Mouse (Mus musculus): ENCODE results near the gene Zfp746. TPM values are rescaled to one million over a fixed set of nuclear protein-coding genes. Genes with fewer than 3 reads are reported as not detected.

The Zfp746 gene
- polyA plus RNA-seq, 1 experiment = 20.0 TPM

- Histone ChIP-seq H3K4me1 (ENCODE audit: control insufficient read depth, insufficient read depth, low read length) (no peaks in the 10 kb centered on the region), H3K4me3 (ENCODE audit: low read depth, low read length) (peak overlapping the region; percentile 68), H3K9me3 (replicated peaks; ENCODE audit: control insufficient read depth, insufficient read depth, low read length, poor library complexity, severe bottlenecking) (no peaks in the 10 kb centered on the region), H3K27me3 (ENCODE audit: control insufficient read depth, insufficient read depth, low read length, poor library complexity, severe bottlenecking) (no peaks in the 10 kb centered on the region), H3K9ac (ENCODE audit: low read depth, poor library complexity, severe bottlenecking) (peak overlapping the region; percentile 98), H3K27ac (ENCODE audit: insufficient read depth, low read length) (peak overlapping the region; percentile 53), H3K36me3 (ENCODE audit: control insufficient read depth, insufficient read depth, low read length, poor library complexity, severe bottlenecking) (no peaks in the 10 kb centered on the region)
- no peak for TF ChIP-seq POLR2A (IDR thresholded peaks at IDR 0.05; ENCODE audit: insufficient read depth, low read length)
- TF ChIP-seq EP300 (IDR thresholded peaks at IDR 0.05; ENCODE audit: insufficient read depth, low read depth, low read length) = no peak
- no peak for TF ChIP-seq CTCF (IDR thresholded peaks at IDR 0.05; ENCODE audit: low read depth, low read length)
These were observed 36.9 kb downstream of the Zfp746 start for GRCm38 (mm10) chr6:48049273-48050065.

- Histone ChIP-seq H3K27me3 (ENCODE audit: control insufficient read depth, insufficient read depth, low read length, poor library complexity, severe bottlenecking) (no peaks in the 10 kb centered on the region), H3K9ac (ENCODE audit: low read depth, poor library complexity, severe bottlenecking) (peak within 1 kb of the TSS; percentile 98), H3K27ac (ENCODE audit: insufficient read depth, low read length) (peak within 1 kb of the TSS; percentile 53), H3K36me3 (ENCODE audit: control insufficient read depth, insufficient read depth, low read length, poor library complexity, severe bottlenecking) (peaks cover 6% of the 10 kb centered on the region; the same call in 1 of the 2 replicates), H3K4me3 (ENCODE audit: low read depth, low read length) (peak within 1 kb of the TSS; percentile 91), H3K9me3 (replicated peaks; ENCODE audit: control insufficient read depth, insufficient read depth, low read length, poor library complexity, severe bottlenecking) (no peaks in the 10 kb centered on the region), H3K4me1 (ENCODE audit: control insufficient read depth, insufficient read depth, low read length) (no peaks in the 10 kb centered on the region)
- TF ChIP-seq POLR2A (IDR thresholded peaks at IDR 0.05; ENCODE audit: insufficient read depth, low read length) (no peak), EP300 (IDR thresholded peaks at IDR 0.05; ENCODE audit: insufficient read depth, low read depth, low read length) (no peak), CTCF (IDR thresholded peaks at IDR 0.05; ENCODE audit: low read depth, low read length) (no peak)
These were observed 37.7 kb downstream of the Zfp746 start, which contains the start of gene Zfp777 for GRCm38 (mm10) chr6:48048426-48049272. Gene Zfp777, minus strand, starts transcription at chr6:48048911.

- H3K4me3 ChIP-seq (ENCODE audit: low read depth, low read length) = peak overlapping the region; percentile 91
- no peaks in the 10 kb centered on the region for H3K4me1 ChIP-seq (ENCODE audit: control insufficient read depth, insufficient read depth, low read length)
- H3K36me3 ChIP-seq (ENCODE audit: control insufficient read depth, insufficient read depth, low read length, poor library complexity, severe bottlenecking) = peaks cover 11% of the 10 kb centered on the region
- no peaks in the 10 kb centered on the region for H3K27me3 ChIP-seq (ENCODE audit: control insufficient read depth, insufficient read depth, low read length, poor library complexity, severe bottlenecking)
- peak overlapping the region; percentile 17; the same call in 1 of the 2 replicates for H3K27ac ChIP-seq (ENCODE audit: insufficient read depth, low read length)
- H3K9me3 ChIP-seq (replicated peaks; ENCODE audit: control insufficient read depth, insufficient read depth, low read length, poor library complexity, severe bottlenecking) = no peaks in the 10 kb centered on the region
- no peak for TF ChIP-seq POLR2A (IDR thresholded peaks at IDR 0.05; ENCODE audit: insufficient read depth, low read length)
- TF ChIP-seq EP300 (IDR thresholded peaks at IDR 0.05; ENCODE audit: insufficient read depth, low read depth, low read length) = no peak
- no peak for TF ChIP-seq CTCF (IDR thresholded peaks at IDR 0.05; ENCODE audit: low read depth, low read length)
- H3K9ac ChIP-seq (ENCODE audit: low read depth, poor library complexity, severe bottlenecking) = peak overlapping the region; percentile 98
These were observed 38.7 kb downstream of the Zfp746 start for GRCm38 (mm10) chr6:48047450-48048351.

- Histone ChIP-seq H3K27ac (ENCODE audit: insufficient read depth, low read length) (no peak overlapping the region), H3K4me1 (ENCODE audit: control insufficient read depth, insufficient read depth, low read length) (no peaks in the 10 kb centered on the region), H3K27me3 (ENCODE audit: control insufficient read depth, insufficient read depth, low read length, poor library complexity, severe bottlenecking) (no peaks in the 10 kb centered on the region), H3K36me3 (ENCODE audit: control insufficient read depth, insufficient read depth, low read length, poor library complexity, severe bottlenecking) (peaks cover 14% of the 10 kb centered on the region), H3K4me3 (ENCODE audit: low read depth, low read length) (peak overlapping the region; percentile 91), H3K9ac (ENCODE audit: low read depth, poor library complexity, severe bottlenecking) (peak overlapping the region; percentile 98), H3K9me3 (replicated peaks; ENCODE audit: control insufficient read depth, insufficient read depth, low read length, poor library complexity, severe bottlenecking) (no peaks in the 10 kb centered on the region)
- TF ChIP-seq EP300 (IDR thresholded peaks at IDR 0.05; ENCODE audit: insufficient read depth, low read depth, low read length) = no peak
- TF ChIP-seq CTCF (IDR thresholded peaks at IDR 0.05; ENCODE audit: low read depth, low read length) = no peak
- no peak for TF ChIP-seq POLR2A (IDR thresholded peaks at IDR 0.05; ENCODE audit: insufficient read depth, low read length)
These were observed 39.3 kb downstream of the Zfp746 start for GRCm38 (mm10) chr6:48047114-48047449.

- Histone ChIP-seq H3K9me3 (replicated peaks; ENCODE audit: control insufficient read depth, insufficient read depth, low read length, poor library complexity, severe bottlenecking) (no peaks in the 10 kb centered on the region), H3K27me3 (ENCODE audit: control insufficient read depth, insufficient read depth, low read length, poor library complexity, severe bottlenecking) (no peaks in the 10 kb centered on the region), H3K4me3 (ENCODE audit: low read depth, low read length) (no peak overlapping the region), H3K4me1 (ENCODE audit: control insufficient read depth, insufficient read depth, low read length) (no peaks in the 10 kb centered on the region), H3K9ac (ENCODE audit: low read depth, poor library complexity, severe bottlenecking) (no peak overlapping the region), H3K36me3 (ENCODE audit: control insufficient read depth, insufficient read depth, low read length, poor library complexity, severe bottlenecking) (peaks cover 16% of the 10 kb centered on the region), H3K27ac (ENCODE audit: insufficient read depth, low read length) (no peak overlapping the region)
- TF ChIP-seq CTCF (IDR thresholded peaks at IDR 0.05; ENCODE audit: low read depth, low read length) (no peak), POLR2A (IDR thresholded peaks at IDR 0.05; ENCODE audit: insufficient read depth, low read length) (no peak), EP300 (IDR thresholded peaks at IDR 0.05; ENCODE audit: insufficient read depth, low read depth, low read length) (no peak)
These were observed 53.7 kb downstream of the Zfp746 start for GRCm38 (mm10) chr6:48032661-48033060.

Measured in ES-Bruce4 (cell line).